Mouse (Mus musculus) bone marrow, adult 2 months (tissue): ENCODE results near the gene Lrrtm3. TPM values are rescaled to one million over a fixed set of nuclear protein-coding genes. Genes with fewer than 3 reads are reported as not detected.

ENCODE experiments used
- H3K27ac ChIP-seq: fragments of 200-500 bp; 2 replicates; pipeline ENCODE4 v1.5.1; 2012; ENCODE audit warnings: low read depth, mild to moderate bottlenecking, control low read depth, inconsistent platforms, low read length; ENCODE audit not compliant: control insufficient read depth, poor library complexity, insufficient read depth
- H3K4me1 ChIP-seq: fragments of 200-500 bp; 2 replicates; pipeline ENCODE4 v1.6.1; 2011; ENCODE audit warnings: low read length; ENCODE audit not compliant: control insufficient read depth, insufficient read depth
- H3K4me3 ChIP-seq: fragments of 200-500 bp; replicated peaks from 2 replicates; pipeline ENCODE3; 2011; ENCODE audit warnings: mild to moderate bottlenecking, low read depth, low read length, control low read depth; ENCODE audit not compliant: control insufficient read depth
- CTCF ChIP-seq: fragments of 200-500 bp; IDR thresholded peaks from 2 replicates; pipeline ENCODE4 v1.5.1; 2011; ENCODE audit warnings: low read length, control low read depth; ENCODE audit not compliant: control insufficient read depth, insufficient read depth
- POLR2A ChIP-seq: fragments of 200-500 bp; IDR thresholded peaks from 2 replicates; pipeline ENCODE4 v1.6.1; 2011; ENCODE audit warnings: low read depth, mild to moderate bottlenecking, control low read depth, low read length, borderline replicate concordance; ENCODE audit not compliant: control insufficient read depth
- WGBS: fragments of 180-500 bp; shearing (Covaris S2); methylation state at CpG from one replicate; pipeline ENCODE4 v1.1.7; 2018; 5-methylcytosine and 5-hydroxymethylcytosine counted together
- polyA plus RNA-seq: library from polyadenylated mRNA; stranded (reverse); fragments of >200 nt; gene quantifications from 2 replicates; pipeline ENCODE4 v1.2.4, GENCODE M21; 2011; ENCODE audit warnings: low replicate concordance; ENCODE audit not compliant: missing spikeins, insufficient read depth, insufficient read length

The Lrrtm3 gene
- polyA plus RNA-seq, 1 experiment = not detected

DNA sequence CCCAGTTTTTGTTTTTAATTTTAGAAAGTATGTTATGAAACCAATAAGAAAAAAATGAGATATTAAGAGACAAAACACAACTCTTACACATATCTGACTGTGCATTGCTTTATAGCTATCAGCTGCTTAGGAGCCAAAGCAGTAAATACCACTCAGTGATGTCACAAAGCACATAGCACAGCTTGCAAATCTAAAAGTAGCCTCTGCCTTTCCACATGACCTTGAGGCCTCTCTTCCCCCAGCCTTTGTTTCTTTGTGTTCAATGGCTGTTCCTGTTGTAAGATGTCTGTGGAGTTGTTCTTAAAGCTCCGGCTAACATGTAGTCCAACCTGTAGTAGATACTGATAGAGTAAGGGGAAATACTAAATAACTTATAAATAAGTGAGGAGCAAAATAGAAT, 69.7 kb downstream of the Lrrtm3 start:
- 86% methylated on average over 1 of the region's 1 CpGs for WGBS
- no peak overlapping the region for H3K4me3 ChIP-seq
- TF ChIP-seq CTCF = no peak
- TF ChIP-seq POLR2A = no peak
- no peak overlapping the region for H3K27ac ChIP-seq
- H3K4me1 ChIP-seq = no peaks in the 10 kb centered on the region

DNA sequence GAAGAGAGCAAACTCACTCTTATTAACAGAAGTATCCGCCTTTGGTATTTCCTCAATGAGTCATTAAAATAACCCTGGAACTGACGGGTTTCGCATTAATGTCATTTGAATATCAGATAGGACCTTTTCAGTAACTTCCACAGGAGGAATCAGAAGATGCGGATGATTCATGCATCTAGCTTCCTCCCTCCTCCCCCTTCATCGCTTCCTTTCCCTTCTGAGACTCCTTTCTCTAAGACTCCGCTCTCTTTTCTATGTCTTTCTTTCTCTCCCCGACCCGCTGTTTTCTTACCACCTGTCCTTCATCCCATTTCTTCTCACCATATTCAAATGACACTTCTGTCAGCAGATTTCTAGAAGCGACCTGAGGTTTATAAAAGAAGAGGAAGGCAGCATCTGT, 88.1 kb downstream of the Lrrtm3 start:
- no peak for TF ChIP-seq POLR2A
- TF ChIP-seq CTCF = no peak
- WGBS = 71% methylated on average over 9 of the region's 9 CpGs
- Histone ChIP-seq H3K4me1 (no peaks in the 10 kb centered on the region), H3K4me3 (no peak overlapping the region), H3K27ac (no peak overlapping the region)

DNA sequence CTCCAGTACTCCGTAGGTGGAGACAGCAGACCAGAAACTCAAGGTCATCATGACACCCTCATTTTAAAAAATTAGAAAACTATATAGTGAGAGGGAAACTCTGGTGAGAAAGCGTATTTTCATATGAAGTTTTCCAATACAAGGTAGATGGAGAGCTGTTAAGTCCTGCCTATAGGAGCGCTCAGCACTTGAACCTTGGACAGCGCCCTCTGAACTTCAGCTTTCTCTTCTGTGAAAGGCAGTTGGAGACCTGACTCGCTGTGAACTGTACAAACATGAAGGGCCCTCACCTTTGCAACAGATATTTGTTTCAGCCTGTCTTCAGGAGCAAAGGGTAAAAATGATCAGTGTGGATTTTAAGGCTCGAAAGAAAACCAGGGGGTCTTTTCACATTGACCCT, 88.5 kb downstream of the Lrrtm3 start:
- Histone ChIP-seq H3K4me3 (no peak overlapping the region), H3K27ac (no peak overlapping the region), H3K4me1 (no peaks in the 10 kb centered on the region)
- 69% methylated on average over 6 of the region's 6 CpGs for WGBS
- TF ChIP-seq POLR2A (no peak), CTCF (no peak)

DNA sequence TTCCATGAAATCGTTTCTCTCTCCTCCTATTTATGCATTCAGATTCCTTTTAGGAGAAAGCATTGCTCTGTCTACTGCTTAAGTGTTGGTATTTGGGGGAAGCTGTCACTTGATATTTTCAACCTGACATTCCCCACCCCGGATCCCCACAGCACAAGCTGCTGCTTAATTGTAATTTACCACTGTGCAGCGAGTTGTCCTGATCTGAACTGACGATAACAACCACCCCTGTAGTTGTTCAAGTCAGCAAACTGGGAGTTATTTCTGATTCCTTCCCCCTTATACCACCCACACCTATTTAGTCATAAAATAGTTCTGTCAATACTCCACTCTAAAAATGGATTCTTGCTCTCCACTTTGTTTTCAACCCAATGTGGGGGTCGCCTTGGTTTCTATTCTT, 95.8 kb downstream of the Lrrtm3 start:
- Histone ChIP-seq H3K4me1 (no peaks in the 10 kb centered on the region), H3K4me3 (no peak overlapping the region), H3K27ac (no peak overlapping the region)
- TF ChIP-seq CTCF (no peak), POLR2A (no peak)
- WGBS = 73% methylated on average over 5 of the region's 5 CpGs

DNA sequence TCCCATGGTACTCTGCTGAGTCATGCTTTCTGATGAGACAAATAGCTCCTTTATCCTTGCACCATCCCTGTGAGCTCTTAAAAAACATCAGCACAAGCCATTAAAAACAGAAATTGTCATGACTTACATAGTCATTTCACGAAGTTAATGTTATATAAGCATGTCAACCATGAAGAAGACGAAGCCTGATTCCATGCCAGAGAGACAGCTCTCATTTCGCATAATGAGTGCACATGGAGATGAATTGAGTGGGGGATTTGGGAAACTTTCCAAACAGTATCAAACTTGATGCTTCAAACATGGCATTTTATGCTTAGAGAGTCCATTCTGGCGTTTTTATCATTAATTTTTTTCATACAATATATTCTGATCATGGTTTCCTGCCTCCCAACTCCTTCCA, 104.5 kb downstream of the Lrrtm3 start:
- TF ChIP-seq POLR2A (no peak), CTCF (no peak)
- no peak overlapping the region for H3K4me3 ChIP-seq
- no peaks in the 10 kb centered on the region for H3K4me1 ChIP-seq
- 55% methylated on average over 4 of the region's 4 CpGs for WGBS
- no peak overlapping the region for H3K27ac ChIP-seq

DNA sequence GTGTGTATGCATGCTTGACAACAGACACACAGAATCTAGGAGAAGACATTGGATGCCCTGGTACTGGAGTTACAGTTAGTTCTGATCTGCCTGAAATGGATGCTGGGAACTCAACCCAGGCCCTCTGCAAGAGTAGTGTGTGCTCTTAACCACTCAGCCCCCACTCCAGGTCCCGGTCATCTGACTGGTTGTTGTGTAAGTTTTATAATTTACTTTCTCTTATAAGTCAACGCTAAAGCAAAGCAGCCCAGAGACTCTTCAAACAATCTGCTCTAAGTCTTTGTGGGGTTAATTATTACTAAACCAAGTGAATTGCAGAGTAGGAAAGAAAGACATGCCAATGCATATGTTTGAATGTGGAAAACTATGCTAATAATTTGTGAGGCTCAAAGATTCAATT, 110.7 kb downstream of the Lrrtm3 start:
- TF ChIP-seq CTCF (no peak), POLR2A (no peak)
- Histone ChIP-seq H3K27ac (no peak overlapping the region), H3K4me3 (no peak overlapping the region), H3K4me1 (no peaks in the 10 kb centered on the region)
- WGBS = 83% methylated on average over 2 of the region's 2 CpGs

DNA sequence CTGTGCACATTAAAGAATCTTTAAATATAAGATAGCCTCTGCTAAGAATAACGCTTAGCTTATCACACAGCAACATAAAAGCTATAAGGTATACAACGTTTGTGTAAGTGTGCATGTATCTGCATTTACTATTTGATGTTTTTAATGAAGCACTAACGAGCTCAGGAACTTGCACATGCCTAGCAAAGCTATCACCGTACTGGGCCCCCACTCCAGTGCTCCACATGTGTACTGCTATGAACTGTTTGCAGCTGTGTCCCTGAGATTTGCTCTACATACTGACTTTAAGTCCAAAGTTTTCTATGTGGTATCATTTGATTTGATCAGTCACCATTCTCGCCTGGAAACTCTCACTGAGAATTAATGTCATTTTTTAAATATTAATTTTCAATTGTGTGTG, 111.1 kb downstream of the Lrrtm3 start:
- 62% methylated on average over 5 of the region's 5 CpGs for WGBS
- H3K4me1 ChIP-seq = no peaks in the 10 kb centered on the region
- TF ChIP-seq POLR2A (no peak), CTCF (no peak)
- no peak overlapping the region for H3K27ac ChIP-seq
- no peak overlapping the region for H3K4me3 ChIP-seq

DNA sequence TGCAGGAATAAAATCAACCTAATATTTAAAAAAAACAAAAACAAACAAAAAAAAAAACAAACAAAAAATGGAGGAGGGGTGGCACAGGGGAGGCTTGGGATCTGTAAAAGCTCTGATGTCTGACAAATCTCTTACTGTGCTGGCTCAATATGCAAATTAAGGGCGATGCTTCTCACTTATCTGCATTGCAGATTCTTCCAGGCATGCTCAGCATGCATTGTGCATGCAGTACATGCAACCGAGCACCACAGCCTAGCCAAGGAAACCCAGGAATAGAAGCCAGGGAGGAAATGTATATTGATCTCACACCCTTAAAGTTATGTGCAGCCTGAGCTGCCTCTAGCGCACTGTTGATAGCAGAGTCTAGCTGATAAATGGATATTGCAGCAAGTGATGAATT, 111.5 kb downstream of the Lrrtm3 start:
- TF ChIP-seq CTCF (no peak), POLR2A (no peak)

DNA sequence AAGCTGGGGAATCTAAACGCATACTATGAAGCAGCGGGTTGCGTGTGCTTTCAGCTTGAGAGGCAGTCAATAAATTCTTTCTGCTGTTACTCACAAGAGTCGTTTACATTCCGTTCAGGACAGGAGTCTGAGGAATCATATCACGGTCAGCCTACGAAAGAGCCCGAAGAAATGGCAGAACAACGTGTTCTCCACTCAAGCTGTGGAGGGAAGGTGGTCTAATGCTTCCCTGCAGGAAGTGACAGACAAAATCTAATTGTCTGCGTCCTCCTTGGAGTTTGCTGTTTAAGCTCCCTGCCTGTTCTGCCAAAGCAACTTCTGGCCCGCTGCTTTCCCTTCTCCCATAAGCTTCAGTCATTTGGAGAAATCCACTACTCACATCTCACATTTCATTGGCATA, 112.0 kb downstream of the Lrrtm3 start:
- Histone ChIP-seq H3K4me1 (no peaks in the 10 kb centered on the region), H3K4me3 (no peak overlapping the region), H3K27ac (no peak overlapping the region)
- TF ChIP-seq CTCF (no peak), POLR2A (no peak)
- WGBS = 59% methylated on average over 11 of the region's 11 CpGs

More for the DNA sequence above, 111.5 kb downstream of the Lrrtm3 start:
- H3K27ac ChIP-seq = no peak overlapping the region
- H3K4me3 ChIP-seq = no peak overlapping the region
- WGBS = 48% methylated on average over 3 of the region's 3 CpGs
- H3K4me1 ChIP-seq = no peaks in the 10 kb centered on the region
